Mouse (Mus musculus) thymus, postnatal 4 days (tissue): ENCODE results near the gene Cdc37.
"Not testable (repeated sequence)": the region's sequence is repeated elsewhere in the genome, so short reads cannot be mapped to it uniquely, and the experiment has no call there.

ENCODE experiments used
- DNase-seq: peaks from one replicate; pipeline ENCODE4 v3.0.0; 2021

Gene Cdc37

GRCm38 (mm10) chr9:21149654-21150419 lies at the start of gene Cdc37:
Gene Cdc37 (minus strand): TSS chr9:21149982.
- peak; percentile 96 for DNase-seq

- DNase-seq, result no peak
Observed at GRCm38 (mm10) chr9:21198960-21199359, 49.2 kb upstream of the Cdc37 start.

DNA sequence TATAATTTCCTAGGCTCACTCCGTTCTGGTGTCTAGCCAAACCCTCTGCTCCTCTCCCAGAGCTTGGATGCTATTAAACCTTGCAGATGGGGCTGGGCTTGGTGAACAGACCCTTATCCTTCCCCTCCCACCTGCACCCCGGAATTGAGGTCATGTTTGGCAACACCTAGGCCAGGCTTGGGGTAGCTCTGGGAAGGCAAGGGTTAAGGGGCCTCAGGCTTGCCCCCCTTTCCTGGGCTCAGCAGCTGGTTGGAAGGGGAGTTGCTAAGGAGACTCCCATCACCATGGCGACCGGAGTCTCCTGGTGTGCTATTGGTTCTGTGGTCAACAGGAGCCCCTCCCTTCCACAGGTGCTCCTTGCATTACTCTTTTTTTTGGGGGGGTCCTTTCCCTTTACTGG lies 48.2 kb upstream of the Cdc37 start:
- no peak for DNase-seq

GRCm38 (mm10) chr9:21196521-21197433 lies 47.0 kb upstream of the Cdc37 start:
- DNase-seq, result peak; percentile 27

DNA sequence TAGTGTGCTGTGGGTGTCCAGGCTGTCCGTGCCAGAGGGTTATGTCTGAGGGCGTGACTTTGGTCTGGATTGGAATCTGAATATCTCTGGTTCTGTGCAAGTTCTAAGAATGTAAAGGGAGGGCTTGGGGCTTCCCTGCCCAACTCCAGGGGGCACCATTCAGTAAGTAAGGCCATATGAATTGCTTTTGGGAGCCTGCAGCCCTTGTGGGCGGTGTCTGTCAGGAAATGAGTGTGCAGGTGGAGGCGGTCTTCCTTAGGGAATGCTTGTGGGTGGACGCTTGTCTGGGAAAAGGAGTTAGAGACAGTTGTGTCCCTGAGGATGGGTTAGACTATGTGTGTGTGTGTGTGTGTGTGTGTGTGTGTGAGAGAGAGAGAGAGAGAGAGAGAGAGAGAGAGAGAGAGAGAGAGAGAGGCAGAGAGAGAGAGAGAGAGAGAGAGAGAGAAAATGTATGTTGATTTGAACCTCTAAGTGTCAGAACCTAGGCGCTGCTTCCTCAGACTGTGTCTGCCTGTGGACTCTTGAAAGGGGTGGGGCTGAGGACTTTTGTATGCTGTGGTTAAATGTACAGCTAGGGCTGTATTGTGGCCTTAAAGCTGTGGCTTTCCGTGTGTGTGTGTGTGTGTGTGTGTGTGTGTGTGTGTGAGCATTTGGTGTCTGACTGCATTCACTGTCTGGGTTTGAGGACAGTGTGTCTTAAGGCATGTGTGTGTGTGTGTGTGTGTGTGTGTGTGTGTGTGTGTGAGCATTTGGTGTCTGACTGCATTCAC lies 46.1 kb upstream of the Cdc37 start:
- DNase-seq, result not testable (repeated sequence)

- DNase-seq, result no peak
Observed at GRCm38 (mm10) chr9:21194787-21195493, 45.2 kb upstream of the Cdc37 start.

- no peak for DNase-seq
Observed at GRCm38 (mm10) chr9:21193786-21194185, 44.0 kb upstream of the Cdc37 start.

- no peak for DNase-seq
Observed at GRCm38 (mm10) chr9:21190670-21191069, 40.9 kb upstream of the Cdc37 start.

DNA sequence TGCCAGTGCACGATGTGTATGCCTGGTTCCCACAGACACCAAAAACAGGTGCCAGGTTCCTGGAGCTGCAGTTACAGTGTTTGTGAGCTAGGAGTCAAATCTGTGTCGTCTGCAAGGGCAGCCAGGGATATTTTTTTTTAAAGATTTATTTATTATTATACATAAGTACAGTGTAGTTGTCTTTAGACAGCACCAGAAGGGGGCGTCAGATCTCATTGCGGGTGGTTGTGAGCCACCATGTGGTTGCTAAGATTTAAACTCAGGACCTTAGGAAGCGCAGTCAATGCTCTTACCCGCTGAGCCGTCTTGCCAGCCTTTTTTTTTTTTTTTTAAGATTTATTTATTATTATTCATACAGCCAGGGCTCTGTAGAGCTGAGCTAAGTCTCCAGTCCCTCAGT lies 40.1 kb upstream of the Cdc37 start:
- peak; percentile 70 for DNase-seq

GRCm38 (mm10) chr9:21185436-21185835 lies 35.7 kb upstream of the Cdc37 start:
- DNase-seq, result no peak

- DNase-seq, result no peak
Observed at GRCm38 (mm10) chr9:21184733-21185132, 35.0 kb upstream of the Cdc37 start.

- DNase-seq, result peak; percentile 73
Observed at GRCm38 (mm10) chr9:21183905-21184413, 34.2 kb upstream of the Cdc37 start.

DNA sequence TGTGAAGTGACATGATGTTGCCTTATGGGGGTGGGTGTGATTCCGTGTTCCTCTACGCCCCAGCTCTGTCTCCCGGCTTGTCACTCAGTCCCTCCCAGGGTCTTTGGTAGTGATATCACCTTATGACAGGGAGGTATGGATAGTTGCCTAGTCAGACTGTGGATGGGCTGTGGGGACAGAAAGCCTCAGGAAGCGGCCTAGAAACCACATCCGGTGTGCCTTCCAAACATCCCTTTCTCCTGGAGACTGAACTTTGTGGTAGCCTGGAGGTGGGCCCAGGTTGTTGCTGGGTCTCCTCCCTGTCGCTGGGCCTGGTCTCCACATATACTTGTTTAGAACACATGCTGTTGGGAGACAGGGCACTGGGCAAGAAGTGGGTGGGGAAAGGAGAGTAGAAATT lies 33.6 kb upstream of the Cdc37 start:
- peak; percentile 29 for DNase-seq

- DNase-seq, result peak; percentile 27
Observed at GRCm38 (mm10) chr9:21181421-21182220, 31.8 kb upstream of the Cdc37 start.

DNA sequence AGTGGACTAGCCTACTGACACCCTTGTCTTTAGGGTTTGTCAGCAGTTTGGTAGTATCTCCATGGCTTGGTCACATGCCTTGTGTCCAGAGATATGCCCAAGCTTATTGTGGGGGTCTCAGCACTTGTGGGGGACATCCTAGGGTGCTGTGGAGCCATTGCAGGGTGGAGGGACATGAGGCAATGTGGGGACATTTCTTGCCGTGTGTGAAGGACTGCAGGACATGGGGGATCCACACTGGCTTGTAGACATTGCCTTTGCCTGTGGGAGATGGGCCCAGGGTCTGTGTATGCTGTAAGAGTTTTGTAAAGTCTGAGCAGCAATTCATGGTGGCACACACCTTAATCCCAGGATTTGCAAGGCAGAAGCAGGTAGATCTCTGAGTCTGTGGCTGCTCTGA lies 31.1 kb upstream of the Cdc37 start:
- DNase-seq, result no peak

- no peak for DNase-seq
Observed at GRCm38 (mm10) chr9:21180402-21180801, 30.6 kb upstream of the Cdc37 start.

DNA sequence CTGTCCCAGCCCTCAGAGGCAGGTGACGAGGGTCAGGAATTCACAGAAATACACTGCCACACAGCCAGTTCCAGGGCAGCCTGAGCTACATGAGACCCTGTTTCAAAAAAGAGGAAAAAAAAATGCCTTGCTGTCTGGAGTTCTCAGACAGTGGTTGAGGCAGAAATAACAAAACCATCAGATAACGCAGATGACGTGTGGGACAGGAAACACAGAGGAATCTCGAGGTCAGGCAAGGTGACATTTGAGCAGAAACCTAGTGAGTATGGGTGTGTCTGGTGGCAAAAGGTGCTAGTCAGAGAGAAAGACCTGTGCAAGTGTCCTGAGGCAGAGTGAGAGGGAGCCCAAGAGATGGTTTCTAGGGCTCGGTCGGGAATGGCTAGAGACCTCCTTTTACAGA lies 22.6 kb upstream of the Cdc37 start:
- no peak for DNase-seq

GRCm38 (mm10) chr9:21169157-21169556 lies 19.4 kb upstream of the Cdc37 start:
- DNase-seq, result no peak

GRCm38 (mm10) chr9:21168161-21169123 lies 18.7 kb upstream of the Cdc37 start:
- DNase-seq, result peak; percentile 92
